Mouse (Mus musculus): Measurements from ENCODE around the gene Aqp6. TPM values are rescaled to one million over a fixed set of nuclear protein-coding genes. Genes with fewer than 3 reads are reported as not detected.

The Aqp6 gene
- polyA plus RNA-seq, 1 experiment from 2014 or later = 0.28 TPM

DNA sequence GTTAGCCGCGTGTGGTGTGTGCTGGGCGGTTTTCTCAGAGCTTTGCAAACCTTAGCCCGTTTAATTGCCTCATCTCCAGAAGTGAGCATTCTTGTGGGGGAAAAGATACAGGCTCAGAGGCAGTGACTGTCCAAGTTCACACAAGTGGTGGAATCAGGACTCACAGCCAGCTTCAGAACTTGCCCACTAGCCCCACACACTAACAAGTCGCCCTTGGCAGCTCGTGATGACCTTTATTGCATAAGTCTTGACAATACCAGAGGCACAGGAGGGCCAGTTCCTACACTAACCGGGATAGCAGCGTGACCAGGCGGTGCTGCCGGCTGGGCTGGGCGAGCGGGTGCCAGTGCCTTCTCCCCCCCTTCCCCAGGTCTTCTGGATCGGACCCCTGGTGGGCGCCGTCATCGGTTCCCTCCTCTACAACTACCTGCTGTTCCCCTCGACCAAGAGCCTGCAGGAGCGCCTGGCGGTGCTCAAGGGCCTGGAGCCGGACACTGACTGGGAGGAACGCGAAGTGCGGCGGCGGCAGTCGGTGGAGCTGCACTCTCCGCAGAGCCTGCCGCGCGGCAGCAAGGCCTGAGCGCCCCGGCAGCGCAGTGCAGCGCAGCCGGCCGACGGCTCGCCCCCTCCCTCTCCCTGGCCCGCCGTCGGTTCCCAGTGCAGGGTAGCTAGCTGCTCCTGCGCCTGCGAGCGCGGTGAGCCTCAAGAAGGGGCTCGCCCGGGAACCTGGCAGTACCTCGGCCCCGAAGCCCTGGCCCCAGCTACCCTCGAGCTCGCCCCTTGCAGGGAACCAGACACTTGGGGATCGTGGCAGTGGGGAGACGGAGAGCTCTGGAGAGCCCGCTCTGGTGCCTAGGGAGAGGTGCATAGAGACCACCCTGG, 17.5 kb upstream of the Aqp6 start:
- Histone ChIP-seq H3K4me1 (ENCODE audit: control insufficient read depth, insufficient read depth, low read length) (peaks cover 11% of the 10 kb centered on the region; the same call in 1 of the 2 replicates), H3K27ac (ENCODE audit: low read length) (no peak overlapping the region), H3K9me3 (replicated peaks; ENCODE audit: control insufficient read depth, low read length, poor library complexity, severe bottlenecking) (no peaks in the 10 kb centered on the region), H3K27me3 (ENCODE audit: control insufficient read depth, insufficient read depth, low read depth, low read length) (peaks cover 45% of the 10 kb centered on the region), H3K9ac (ENCODE audit: low read depth, low read length) (peak overlapping the region; percentile 43; the same call in 1 of the 2 replicates), H3K4me3 (ENCODE audit: low read depth, low read length) (peak overlapping the region; percentile 29), H3K4me2 (ENCODE audit: low read length) (peak overlapping the region; percentile 53), H3K36me3 (ENCODE audit: control insufficient read depth, insufficient read depth, low read length) (no peaks in the 10 kb centered on the region)
- peak; percentile 42; the same call in 1 of the 2 replicates for ATAC-seq
- 3% methylated on average over 41 of the region's 54 CpGs for WGBS

DNA sequence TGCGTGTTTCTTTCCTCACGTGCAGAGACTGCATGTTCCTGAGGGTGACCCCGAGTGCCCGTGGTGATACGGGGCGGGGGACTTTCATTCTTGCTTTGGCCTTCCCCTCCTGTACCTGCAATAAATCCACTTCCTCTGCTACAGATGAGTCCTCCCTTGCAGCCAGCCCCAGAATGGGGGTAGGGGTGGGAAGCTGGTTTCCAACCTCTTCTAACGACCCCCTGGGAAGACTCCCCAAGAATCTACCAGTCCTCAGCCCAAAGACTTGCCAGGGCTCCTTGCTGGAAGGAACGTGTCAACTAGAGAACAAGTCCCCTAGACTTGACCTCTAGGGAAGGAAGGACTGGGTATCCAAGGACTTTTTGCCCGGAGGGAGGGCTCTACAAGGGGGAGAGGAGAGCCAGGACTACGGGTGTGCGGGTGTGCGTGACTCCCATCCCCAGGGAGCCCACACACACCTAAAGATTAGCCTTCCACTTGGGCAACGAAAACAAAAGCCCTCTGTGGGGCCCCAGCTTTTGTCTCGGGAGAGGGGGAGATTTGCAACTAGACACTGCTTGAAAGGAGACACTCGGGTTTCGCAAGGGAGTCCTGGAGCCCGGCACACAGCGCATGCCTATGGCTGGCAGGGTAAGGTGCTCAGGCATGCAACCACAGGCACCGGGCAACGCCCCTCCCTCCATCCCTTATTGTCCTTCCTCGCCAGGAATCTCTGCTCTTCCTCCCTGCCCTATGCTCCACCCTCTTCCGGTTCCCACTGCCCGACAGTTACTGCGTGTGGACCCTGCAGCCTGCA, 16.6 kb upstream of the Aqp6 start:
- 0 out of 2 replicates have a peak overlapping the region, but pooled peaks have one; percentile 21 for H3K9ac ChIP-seq (ENCODE audit: low read depth, low read length)
- peaks cover 53% of the 10 kb centered on the region for H3K27me3 ChIP-seq (ENCODE audit: control insufficient read depth, insufficient read depth, low read depth, low read length)
- H3K4me2 ChIP-seq (ENCODE audit: low read length) = peak overlapping the region; percentile 53
- peaks cover 11% of the 10 kb centered on the region; the same call in 1 of the 2 replicates for H3K4me1 ChIP-seq (ENCODE audit: control insufficient read depth, insufficient read depth, low read length)
- H3K9me3 ChIP-seq (replicated peaks; ENCODE audit: control insufficient read depth, low read length, poor library complexity, severe bottlenecking) = no peaks in the 10 kb centered on the region
- WGBS = 2% methylated on average over 24 of the region's 24 CpGs
- H3K36me3 ChIP-seq (ENCODE audit: control insufficient read depth, insufficient read depth, low read length) = no peaks in the 10 kb centered on the region
- ATAC-seq = 0 out of 2 replicates have a peak, but pooled peaks have one; percentile 21
- peak overlapping the region; percentile 29; the same call in 1 of the 2 replicates for H3K4me3 ChIP-seq (ENCODE audit: low read depth, low read length)
- no peak overlapping the region for H3K27ac ChIP-seq (ENCODE audit: low read length)

DNA sequence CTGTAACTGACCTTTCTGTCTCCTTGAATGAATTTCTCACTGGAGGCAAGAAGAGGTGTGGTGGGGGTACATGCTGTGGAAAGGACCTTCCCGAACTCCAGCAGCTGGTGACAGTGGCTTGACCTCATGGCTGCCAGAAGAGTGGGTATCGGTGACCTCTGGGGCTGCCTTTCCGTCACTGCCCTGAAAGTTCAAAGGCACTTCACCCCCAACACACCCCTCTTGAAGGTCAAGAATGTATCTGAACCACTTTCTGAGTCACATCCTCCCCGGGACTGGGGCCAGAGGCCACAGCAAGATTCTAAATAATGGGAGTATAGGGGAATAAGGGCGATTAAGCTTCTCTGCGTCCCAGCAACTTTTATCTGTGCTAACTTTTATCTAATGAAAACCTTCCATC, 15.5 kb upstream of the Aqp6 start:
- H3K4me3 ChIP-seq (ENCODE audit: low read depth, low read length) = no peak overlapping the region
- 67% methylated on average over 6 of the region's 6 CpGs for WGBS
- H3K27ac ChIP-seq (ENCODE audit: low read length) = no peak overlapping the region
- no peak overlapping the region for H3K9ac ChIP-seq (ENCODE audit: low read depth, low read length)
- no peaks in the 10 kb centered on the region for H3K9me3 ChIP-seq (replicated peaks; ENCODE audit: control insufficient read depth, low read length, poor library complexity, severe bottlenecking)
- H3K4me2 ChIP-seq (ENCODE audit: low read length) = no peak overlapping the region
- peaks cover 64% of the 10 kb centered on the region for H3K27me3 ChIP-seq (ENCODE audit: control insufficient read depth, insufficient read depth, low read depth, low read length)
- H3K36me3 ChIP-seq (ENCODE audit: control insufficient read depth, insufficient read depth, low read length) = no peaks in the 10 kb centered on the region
- peaks cover 15% of the 10 kb centered on the region for H3K4me1 ChIP-seq (ENCODE audit: control insufficient read depth, insufficient read depth, low read length)
- no peak for ATAC-seq

DNA sequence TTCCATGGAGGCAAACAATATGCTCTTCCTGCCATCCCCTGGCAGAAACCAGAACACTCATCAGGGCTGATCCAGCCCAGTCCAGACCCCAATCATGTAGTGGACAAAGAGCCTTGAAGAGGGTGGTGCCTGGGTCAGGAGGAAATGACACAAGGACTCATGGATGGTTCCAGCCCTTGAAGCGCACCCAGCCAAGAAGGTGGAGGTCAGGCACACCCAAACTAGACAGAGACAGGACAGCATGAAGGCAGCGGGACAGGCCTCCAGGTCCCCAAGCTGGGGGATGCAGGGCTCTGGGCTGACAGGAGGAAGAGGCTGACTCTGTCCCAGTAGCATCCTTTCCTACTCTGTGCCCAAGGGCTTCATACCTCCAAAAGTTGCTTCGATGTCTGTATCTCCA, 14.7 kb upstream of the Aqp6 start:
- no peak overlapping the region for H3K9ac ChIP-seq (ENCODE audit: low read depth, low read length)
- no peaks in the 10 kb centered on the region for H3K9me3 ChIP-seq (replicated peaks; ENCODE audit: control insufficient read depth, low read length, poor library complexity, severe bottlenecking)
- WGBS = 88% methylated on average over 3 of the region's 3 CpGs
- peaks cover 17% of the 10 kb centered on the region for H3K4me1 ChIP-seq (ENCODE audit: control insufficient read depth, insufficient read depth, low read length)
- no peak overlapping the region for H3K4me2 ChIP-seq (ENCODE audit: low read length)
- no peak for ATAC-seq
- no peaks in the 10 kb centered on the region for H3K36me3 ChIP-seq (ENCODE audit: control insufficient read depth, insufficient read depth, low read length)
- H3K27ac ChIP-seq (ENCODE audit: low read length) = no peak overlapping the region
- peaks cover 70% of the 10 kb centered on the region for H3K27me3 ChIP-seq (ENCODE audit: control insufficient read depth, insufficient read depth, low read depth, low read length)
- no peak overlapping the region for H3K4me3 ChIP-seq (ENCODE audit: low read depth, low read length)

DNA sequence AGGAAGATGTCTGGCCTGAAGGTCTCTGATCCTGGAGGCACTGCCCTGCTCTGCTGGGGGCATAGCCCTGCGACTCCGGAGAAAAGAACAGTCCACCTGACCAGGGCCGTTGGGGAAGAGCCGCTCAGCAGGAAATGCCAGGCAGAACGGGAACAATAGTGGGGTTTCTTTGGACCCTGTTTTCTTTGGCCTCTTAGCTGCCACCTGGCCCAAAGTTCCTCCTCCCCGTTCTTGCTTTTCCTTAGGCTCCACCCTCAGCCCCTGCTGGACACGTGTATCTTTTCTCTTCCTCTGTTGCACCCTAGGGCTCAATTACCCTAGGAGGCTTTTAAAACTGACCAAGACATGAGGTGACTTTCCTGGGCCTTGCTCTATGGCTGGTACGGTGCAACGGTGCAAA, 12.0 kb upstream of the Aqp6 start:
- H3K27me3 ChIP-seq (ENCODE audit: control insufficient read depth, insufficient read depth, low read depth, low read length) = peaks cover 73% of the 10 kb centered on the region
- no peaks in the 10 kb centered on the region for H3K9me3 ChIP-seq (replicated peaks; ENCODE audit: control insufficient read depth, low read length, poor library complexity, severe bottlenecking)
- no peaks in the 10 kb centered on the region for H3K36me3 ChIP-seq (ENCODE audit: control insufficient read depth, insufficient read depth, low read length)
- ATAC-seq = no peak
- H3K9ac ChIP-seq (ENCODE audit: low read depth, low read length) = no peak overlapping the region
- peaks cover 9% of the 10 kb centered on the region for H3K4me1 ChIP-seq (ENCODE audit: control insufficient read depth, insufficient read depth, low read length)
- H3K4me2 ChIP-seq (ENCODE audit: low read length) = no peak overlapping the region
- WGBS = 6% methylated on average over 9 of the region's 9 CpGs
- H3K27ac ChIP-seq (ENCODE audit: low read length) = no peak overlapping the region
- no peak overlapping the region for H3K4me3 ChIP-seq (ENCODE audit: low read depth, low read length)

DNA sequence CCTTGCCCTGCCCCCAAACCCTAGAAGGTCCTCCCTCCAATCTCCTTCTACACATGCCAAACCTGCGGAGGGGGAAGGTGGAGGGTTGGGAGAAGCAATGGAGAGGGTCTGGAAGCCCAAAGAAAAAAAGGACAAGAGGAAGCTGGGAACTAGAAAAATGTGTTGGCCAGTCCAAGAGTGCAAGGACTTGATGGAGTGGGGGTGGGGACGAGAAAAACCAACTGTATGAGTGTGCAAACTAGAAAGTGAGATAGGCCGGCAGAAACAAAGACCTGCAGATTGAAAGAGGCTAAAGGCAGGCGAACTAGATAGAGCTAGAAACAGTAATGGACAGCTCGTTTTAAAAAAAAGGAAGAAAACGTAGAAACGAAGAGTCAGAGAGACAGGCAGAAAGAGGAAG, 11.5 kb upstream of the Aqp6 start:
- WGBS = 11% methylated on average over 7 of the region's 7 CpGs
- no peaks in the 10 kb centered on the region for H3K9me3 ChIP-seq (replicated peaks; ENCODE audit: control insufficient read depth, low read length, poor library complexity, severe bottlenecking)
- no peak overlapping the region for H3K4me2 ChIP-seq (ENCODE audit: low read length)
- H3K36me3 ChIP-seq (ENCODE audit: control insufficient read depth, insufficient read depth, low read length) = no peaks in the 10 kb centered on the region
- H3K4me1 ChIP-seq (ENCODE audit: control insufficient read depth, insufficient read depth, low read length) = peaks cover 8% of the 10 kb centered on the region
- H3K9ac ChIP-seq (ENCODE audit: low read depth, low read length) = no peak overlapping the region
- H3K27me3 ChIP-seq (ENCODE audit: control insufficient read depth, insufficient read depth, low read depth, low read length) = peaks cover 76% of the 10 kb centered on the region
- H3K27ac ChIP-seq (ENCODE audit: low read length) = no peak overlapping the region
- no peak for ATAC-seq
- no peak overlapping the region for H3K4me3 ChIP-seq (ENCODE audit: low read depth, low read length)

DNA sequence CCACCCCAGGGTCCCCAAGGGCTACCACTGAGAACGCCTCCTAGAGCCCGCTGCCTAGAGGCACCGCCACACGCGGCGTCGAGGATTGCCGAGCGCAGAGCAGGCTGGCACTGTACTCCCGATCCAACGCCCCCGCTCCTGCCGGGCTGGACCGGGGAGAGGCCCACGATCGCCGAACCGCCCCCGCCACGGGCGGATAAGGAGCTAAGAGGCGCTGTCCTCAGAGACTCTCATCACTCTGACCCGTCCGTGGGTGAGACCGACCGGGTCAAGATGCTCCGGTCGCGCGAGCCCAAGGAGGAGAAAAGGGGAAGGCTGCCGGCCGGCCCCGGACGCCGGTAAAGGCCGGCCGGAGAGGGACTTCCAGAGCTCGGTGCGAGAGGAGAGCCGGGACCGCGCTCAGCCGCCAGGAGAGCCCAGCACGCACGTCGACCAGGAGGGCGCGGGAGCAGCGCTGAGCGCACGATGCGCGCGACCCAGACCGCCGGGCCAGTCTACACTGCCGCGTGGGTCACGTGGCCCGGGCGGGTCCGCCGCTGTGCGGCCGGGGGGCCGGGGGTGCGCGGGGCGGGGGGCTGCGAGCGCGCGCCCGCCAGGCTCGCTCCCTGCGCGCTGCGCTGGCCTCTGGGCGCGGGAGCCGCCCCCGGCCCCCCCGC, 10.6 kb upstream of the Aqp6 start, which contains the start of gene Aqp5:
Aqp5 (plus strand) TSS at position 354 of the 656 bp plus-strand sequence.
- H3K36me3 ChIP-seq (ENCODE audit: control insufficient read depth, insufficient read depth, low read length) = no peaks in the 10 kb centered on the region
- no peaks in the 10 kb centered on the region for H3K9me3 ChIP-seq (replicated peaks; ENCODE audit: control insufficient read depth, low read length, poor library complexity, severe bottlenecking)
- H3K4me2 ChIP-seq (ENCODE audit: low read length) = peak within 1 kb of the TSS; percentile 60
- ATAC-seq = peak; percentile 71
- H3K27ac ChIP-seq (ENCODE audit: low read length) = no peak within 1 kb of the TSS
- peaks cover 74% of the 10 kb centered on the region for H3K27me3 ChIP-seq (ENCODE audit: control insufficient read depth, insufficient read depth, low read depth, low read length)
- peak within 1 kb of the TSS; percentile 44 for H3K4me3 ChIP-seq (ENCODE audit: low read depth, low read length)
- H3K4me1 ChIP-seq (ENCODE audit: control insufficient read depth, insufficient read depth, low read length) = peaks cover 6% of the 10 kb centered on the region; the same call in 1 of the 2 replicates
- peak within 1 kb of the TSS; percentile 45; the same call in 1 of the 2 replicates for H3K9ac ChIP-seq (ENCODE audit: low read depth, low read length)
- under 1% methylated on average over 53 of the region's 83 CpGs for WGBS

DNA sequence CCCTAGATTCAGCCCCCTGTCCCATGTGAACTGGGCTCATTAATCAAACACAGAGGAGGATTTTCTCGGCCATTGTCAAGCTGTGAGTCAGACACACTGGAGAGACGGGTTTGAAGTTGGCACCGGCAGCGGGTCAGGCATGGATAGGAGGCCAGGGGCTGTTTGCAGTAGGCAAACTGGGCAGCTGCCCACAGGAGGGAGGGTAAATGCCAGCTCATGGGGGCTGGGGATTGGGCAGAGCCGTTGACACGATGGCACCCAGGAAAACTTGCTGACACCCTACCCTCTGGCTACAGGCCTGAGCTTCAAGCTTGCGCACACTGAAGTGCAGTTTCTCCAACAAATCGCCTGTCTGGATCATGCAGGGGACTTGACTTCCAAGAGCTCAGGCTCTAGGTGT, 9.0 kb upstream of the Aqp6 start:
- ATAC-seq = no peak
- peaks cover 6% of the 10 kb centered on the region; the same call in 1 of the 2 replicates for H3K4me1 ChIP-seq (ENCODE audit: control insufficient read depth, insufficient read depth, low read length)
- WGBS = 66% methylated on average over 8 of the region's 8 CpGs
- H3K36me3 ChIP-seq (ENCODE audit: control insufficient read depth, insufficient read depth, low read length) = no peaks in the 10 kb centered on the region
- no peaks in the 10 kb centered on the region for H3K9me3 ChIP-seq (replicated peaks; ENCODE audit: control insufficient read depth, low read length, poor library complexity, severe bottlenecking)
- H3K4me3 ChIP-seq (ENCODE audit: low read depth, low read length) = no peak overlapping the region
- H3K9ac ChIP-seq (ENCODE audit: low read depth, low read length) = no peak overlapping the region
- peaks cover 64% of the 10 kb centered on the region for H3K27me3 ChIP-seq (ENCODE audit: control insufficient read depth, insufficient read depth, low read depth, low read length)
- H3K4me2 ChIP-seq (ENCODE audit: low read length) = no peak overlapping the region
- H3K27ac ChIP-seq (ENCODE audit: low read length) = no peak overlapping the region
